Mouse (Mus musculus) c-Kit-positive CD71-positive TER-119-positive erythroid progenitor cells, embryonic 14.5 days (primary cell): Measurements from ENCODE around the gene Epb41l3.
"Not testable (repeated sequence)": the region's sequence is repeated elsewhere in the genome, so short reads cannot be mapped to it uniquely, and the experiment has no call there.

Experiments used
- DNase-seq: peaks from one replicate; pipeline ENCODE4 v3.0.0-alpha.2; 2013; ENCODE audit warnings: low spot score

Epb41l3 gene

GRCm38 (mm10) chr17:69105799-69106401 lies 30.4 kb downstream of the Epb41l3 start:
- peak; percentile 10 for DNase-seq

- DNase-seq, result no peak
These were observed 33.7 kb downstream of the Epb41l3 start for GRCm38 (mm10) chr17:69109216-69109615.

DNA sequence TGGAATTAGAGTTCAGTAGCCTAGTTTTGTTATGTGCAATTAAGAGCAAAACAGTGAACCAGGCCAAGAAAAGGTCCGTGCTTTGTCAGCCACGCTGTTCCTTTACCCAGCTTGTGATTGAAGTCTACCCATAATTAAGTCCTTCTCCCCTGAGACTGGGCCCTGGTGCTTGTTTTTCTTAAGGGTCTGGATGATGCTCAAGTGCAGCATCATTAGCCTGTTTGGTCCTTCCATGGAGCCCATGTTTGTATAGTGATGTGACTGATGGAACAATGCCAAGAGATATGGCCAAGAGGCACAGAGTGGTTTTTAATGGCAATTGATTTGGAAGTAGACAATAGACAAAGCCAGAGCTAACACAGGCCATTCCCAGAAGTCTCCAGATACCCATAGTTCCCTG lies 36.7 kb downstream of the Epb41l3 start:
- no peak for DNase-seq

- DNase-seq, result no peak
These were observed 43.7 kb downstream of the Epb41l3 start for GRCm38 (mm10) chr17:69119183-69119582.

DNA sequence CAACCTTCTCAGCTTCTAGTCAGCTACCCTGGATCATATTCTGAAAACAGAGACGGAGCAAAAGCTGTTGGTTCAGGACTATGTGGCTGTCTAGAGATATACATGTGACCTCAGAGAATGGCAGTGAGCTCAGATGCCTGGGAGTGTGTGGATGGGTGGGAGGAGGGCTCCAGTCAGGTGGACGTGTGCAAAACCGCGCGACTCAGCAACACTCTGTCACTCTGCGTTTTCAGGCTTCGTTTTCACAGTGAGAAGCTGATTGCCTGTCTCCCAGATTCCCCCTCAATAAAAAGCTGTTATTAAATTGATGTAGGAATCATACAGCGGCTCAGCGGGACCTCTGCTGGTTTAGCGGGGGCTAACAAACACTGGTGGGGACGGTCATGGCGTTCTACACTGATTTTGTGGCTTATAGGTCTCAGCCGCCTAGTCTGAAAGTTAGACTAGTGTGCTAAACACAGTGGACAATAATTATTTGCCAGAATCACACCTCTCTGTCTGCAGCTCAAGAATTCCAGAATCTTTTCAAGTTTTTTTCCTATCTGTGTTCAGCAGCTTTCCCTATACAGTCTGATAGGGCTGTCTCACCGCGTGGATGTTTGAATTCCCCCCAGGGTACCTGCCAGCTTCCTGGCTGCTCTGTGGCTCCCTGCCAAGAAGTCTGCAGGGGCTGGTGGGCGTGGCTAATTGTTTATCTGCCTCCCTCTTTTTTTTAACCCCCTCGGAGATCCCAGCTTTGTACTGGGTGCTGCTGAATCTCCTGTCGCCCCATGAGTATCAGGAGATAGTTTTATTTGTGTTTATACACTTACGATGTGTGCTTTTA lies 45.3 kb downstream of the Epb41l3 start:
- no peak for DNase-seq

- not testable (repeated sequence) for DNase-seq
These were observed 46.9 kb downstream of the Epb41l3 start for GRCm38 (mm10) chr17:69122403-69122802.

GRCm38 (mm10) chr17:69127436-69127835 lies 52.0 kb downstream of the Epb41l3 start:
- no peak for DNase-seq

- no peak for DNase-seq
These were observed 52.5 kb downstream of the Epb41l3 start for GRCm38 (mm10) chr17:69127981-69128380.

GRCm38 (mm10) chr17:69129434-69129833 lies 54.0 kb downstream of the Epb41l3 start:
- no peak for DNase-seq

DNA sequence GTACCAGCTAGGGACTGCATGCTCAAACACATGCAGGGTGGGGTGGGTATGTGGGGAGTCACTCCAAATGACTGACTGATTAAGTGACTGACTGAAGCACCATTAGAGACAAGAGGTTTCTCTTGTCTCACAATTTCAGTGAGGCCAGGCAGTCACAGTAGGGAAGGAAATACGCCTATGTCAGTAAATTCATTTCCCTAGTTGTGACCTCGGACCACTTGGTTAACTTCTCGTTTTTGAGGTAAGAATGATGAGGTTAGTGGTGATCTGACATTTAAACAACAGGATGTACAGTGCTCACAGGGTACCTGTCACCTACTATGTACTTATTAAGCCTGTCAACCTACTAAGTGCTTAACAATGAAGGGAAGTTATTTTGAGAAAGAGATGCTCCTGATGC lies 67.5 kb downstream of the Epb41l3 start:
- DNase-seq, result no peak

DNA sequence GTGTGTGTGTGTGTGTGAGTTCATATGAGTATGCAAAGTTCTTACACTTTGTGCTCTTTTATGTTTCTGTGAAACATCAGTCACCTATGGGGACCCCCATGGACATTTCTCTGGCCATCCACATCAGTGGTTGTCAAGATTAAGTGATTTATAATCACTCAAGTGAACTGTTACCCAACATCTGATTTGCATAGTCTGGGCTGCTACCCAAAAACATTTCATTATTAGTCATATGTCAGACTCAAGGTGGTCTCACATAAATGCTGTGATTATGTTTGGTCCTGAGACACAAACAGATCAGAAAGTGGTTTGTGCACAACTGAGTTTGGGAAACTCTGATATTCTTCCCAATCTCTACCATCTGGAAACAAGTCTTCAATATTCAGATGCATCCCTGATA lies 75.3 kb downstream of the Epb41l3 start:
- DNase-seq, result no peak

- DNase-seq, result no peak
These were observed 75.8 kb downstream of the Epb41l3 start for GRCm38 (mm10) chr17:69151281-69151680.

GRCm38 (mm10) chr17:69155034-69155433 lies 79.6 kb downstream of the Epb41l3 start:
- DNase-seq, result no peak

- DNase-seq, result no peak
These were observed 81.1 kb downstream of the Epb41l3 start for GRCm38 (mm10) chr17:69156522-69157100.

- DNase-seq, result no peak
These were observed 81.8 kb downstream of the Epb41l3 start for GRCm38 (mm10) chr17:69157101-69157808.

- DNase-seq, result no peak
These were observed 82.3 kb downstream of the Epb41l3 start for GRCm38 (mm10) chr17:69157809-69158185.

- DNase-seq, result no peak
These were observed 83.2 kb downstream of the Epb41l3 start for GRCm38 (mm10) chr17:69158690-69159089.

- DNase-seq, result no peak
These were observed 87.2 kb downstream of the Epb41l3 start for GRCm38 (mm10) chr17:69162731-69163130.

- no peak for DNase-seq
These were observed 101.5 kb downstream of the Epb41l3 start for GRCm38 (mm10) chr17:69176949-69177501.

GRCm38 (mm10) chr17:69177954-69178353 lies 102.5 kb downstream of the Epb41l3 start:
- no peak for DNase-seq

- no peak for DNase-seq
These were observed 105.5 kb downstream of the Epb41l3 start for GRCm38 (mm10) chr17:69180905-69181559.
